Mouse (Mus musculus): ENCODE results near the gene Slc22a18. TPM values are rescaled to one million over a fixed set of nuclear protein-coding genes. Genes with fewer than 3 reads are reported as not detected.

Gene Slc22a18
- total and polyA plus RNA-seq, 3 experiments, result 0.48 to 2.0 (median 0.76) TPM

- TF ChIP-seq ZKSCAN1 (IDR thresholded peaks at IDR 0.05; ENCODE audit: borderline replicate concordance, low read depth, low read length), result no peak
- TF ChIP-seq TCF12 (IDR thresholded peaks at IDR 0.05; ENCODE audit: low read depth, low read length), result no peak
- no peak for TF ChIP-seq CHD2 (IDR thresholded peaks at IDR 0.05; ENCODE audit: low read length)
- no peak for TF ChIP-seq MAX (IDR thresholded peaks at IDR 0.05; ENCODE audit: low read length)
- TF ChIP-seq ELF1 (IDR thresholded peaks at IDR 0.05; ENCODE audit: low read depth, low read length), result no peak
- no peak for TF ChIP-seq TBP (conservative IDR thresholded peaks at IDR 0.05; ENCODE audit: low read depth, low read length)
- no peak for TF ChIP-seq USF2 (conservative IDR thresholded peaks at IDR 0.05; ENCODE audit: low read depth, low read length)
- TF ChIP-seq JUND (conservative IDR thresholded peaks at IDR 0.05; ENCODE audit: low read depth, low read length), result no peak
- no peak for TF ChIP-seq E2F4 (IDR thresholded peaks at IDR 0.05; ENCODE audit: insufficient replicate concordance, low read depth, low read length)
- no peak for TF ChIP-seq HCFC1 (IDR thresholded peaks at IDR 0.05; ENCODE audit: low read depth, low read length)
- TF ChIP-seq ZNF384 (IDR thresholded peaks at IDR 0.05; ENCODE audit: low read depth, low read length), result no peak
- TF ChIP-seq NELFE (IDR thresholded peaks at IDR 0.05; ENCODE audit: low read depth, low read length), result no peak
- no peak for TF ChIP-seq ZC3H11A (IDR thresholded peaks at IDR 0.05; ENCODE audit: low read depth, low read length)
- no peak for TF ChIP-seq RAD21 (IDR thresholded peaks at IDR 0.05; ENCODE audit: low read depth, low read length)
- no peak for TF ChIP-seq CHD1 (IDR thresholded peaks at IDR 0.05; ENCODE audit: low read depth, low read length)
- no peak for TF ChIP-seq SIN3A (IDR thresholded peaks at IDR 0.05; ENCODE audit: low read length)
- no peak for TF ChIP-seq KAT2A (IDR thresholded peaks at IDR 0.05; ENCODE audit: insufficient replicate concordance, low read length)
- TF ChIP-seq MAFK (IDR thresholded peaks at IDR 0.05; ENCODE audit: insufficient replicate concordance, low read length), result no peak
- no peak for TF ChIP-seq GABPA (IDR thresholded peaks at IDR 0.05; ENCODE audit: insufficient replicate concordance, low read depth, low read length)
- no peak for TF ChIP-seq EP300 (IDR thresholded peaks at IDR 0.05; ENCODE audit: low read length)
- no peaks in the 10 kb centered on the region for H3K36me3 ChIP-seq (replicated peaks in 1 of 2; ENCODE audit: control insufficient read depth in 1 of 2, insufficient read depth in 1 of 2, low read length in 1 of 2)
- H3K4me1 ChIP-seq (ENCODE audit: control insufficient read depth in 1 of 2, insufficient read depth in 2 of 2), result no peaks in the 10 kb centered on the region
- H3K4me2 ChIP-seq (ENCODE audit: insufficient read depth, low read depth, poor library complexity, severe bottlenecking), result no peak overlapping the region
- H3K79me2 ChIP-seq (replicated peaks; ENCODE audit: control insufficient read depth, extremely low read depth, insufficient read depth, poor library complexity, severe bottlenecking), result no peaks in the 10 kb centered on the region
- peaks cover 48% of the 10 kb centered on the region for H3K27me3 ChIP-seq (replicated peaks)
- no peak overlapping the region for H3K9ac ChIP-seq (ENCODE audit: insufficient read depth, low read depth)
- in situ Hi-C loops (cut with MboI; ENCODE audit: low pct_ligation_motif_present, low pct_unique_long_range_greater_than_20kb, low sequenced_read_pairs) (no loop called here), dilution Hi-C loops (cut with MboI; ENCODE audit: extremely low pct_ligation_motif_present, extremely low pct_unique_long_range_greater_than_20kb, low sequenced_read_pairs) (no loop called here)
- no peak overlapping the region for H3K27ac ChIP-seq (ENCODE audit: insufficient read depth, low read depth)
- peaks cover 11% of the 10 kb centered on the region for H3K9me3 ChIP-seq (replicated peaks; ENCODE audit: low read length)
- H3K4me3 ChIP-seq (replicated peaks in 1 of 3; ENCODE audit: low read depth in 2 of 3, low read length in 2 of 3, poor library complexity in 1 of 3), result no peak overlapping the region
- DNase-seq (ENCODE audit: extremely low read depth), result no peak
These were observed 29.0 kb upstream of the Slc22a18 start for GRCm38 (mm10) chr7:143444580-143444954.

GRCm38 (mm10) chr7:143444955-143445648 lies 28.4 kb upstream of the Slc22a18 start:
- DNase-seq (ENCODE audit: extremely low read depth), result no peak
- Histone ChIP-seq H3K4me1 (ENCODE audit: control insufficient read depth in 1 of 2, insufficient read depth in 2 of 2) (no peaks in the 10 kb centered on the region), H3K79me2 (replicated peaks; ENCODE audit: control insufficient read depth, extremely low read depth, insufficient read depth, poor library complexity, severe bottlenecking) (no peaks in the 10 kb centered on the region), H3K9ac (ENCODE audit: insufficient read depth, low read depth) (no peak overlapping the region), H3K36me3 (replicated peaks in 1 of 2; ENCODE audit: control insufficient read depth in 1 of 2, insufficient read depth in 1 of 2, low read length in 1 of 2) (no peaks in the 10 kb centered on the region), H3K27ac (ENCODE audit: insufficient read depth, low read depth) (no peak overlapping the region), H3K27me3 (replicated peaks) (peaks cover 48% of the 10 kb centered on the region), H3K9me3 (replicated peaks; ENCODE audit: low read length) (peaks cover 11% of the 10 kb centered on the region), H3K4me2 (ENCODE audit: insufficient read depth, low read depth, poor library complexity, severe bottlenecking) (no peak overlapping the region), H3K4me3 (replicated peaks in 1 of 3; ENCODE audit: low read depth in 2 of 3, low read length in 2 of 3, poor library complexity in 1 of 3) (no peak overlapping the region)
- dilution Hi-C loops (cut with MboI; ENCODE audit: extremely low pct_ligation_motif_present, extremely low pct_unique_long_range_greater_than_20kb, low sequenced_read_pairs), result no loop called here
- in situ Hi-C loops (cut with MboI; ENCODE audit: low pct_ligation_motif_present, low pct_unique_long_range_greater_than_20kb, low sequenced_read_pairs), result no loop called here
- no peak for TF ChIP-seq POLR2AphosphoS2 (IDR thresholded peaks at IDR 0.05; ENCODE audit: low read depth, low read length)
- TF ChIP-seq NELFE (IDR thresholded peaks at IDR 0.05; ENCODE audit: low read depth, low read length), result no peak
- no peak for TF ChIP-seq IRF4 (IDR thresholded peaks at IDR 0.05; ENCODE audit: low read depth, low read length)
- no peak for TF ChIP-seq SMC3 (IDR thresholded peaks at IDR 0.05; ENCODE audit: low read depth, low read length)
- no peak for TF ChIP-seq RAD21 (IDR thresholded peaks at IDR 0.05; ENCODE audit: low read depth, low read length)
- no peak for TF ChIP-seq ETS1 (conservative IDR thresholded peaks at IDR 0.05; ENCODE audit: low read depth, low read length)
- no peak for TF ChIP-seq TCF12 (IDR thresholded peaks at IDR 0.05; ENCODE audit: low read depth, low read length)
- no peak for TF ChIP-seq MAX (IDR thresholded peaks at IDR 0.05; ENCODE audit: low read length)
- no peak for TF ChIP-seq GABPA (IDR thresholded peaks at IDR 0.05; ENCODE audit: insufficient replicate concordance, low read depth, low read length)
- no peak for TF ChIP-seq SIN3A (IDR thresholded peaks at IDR 0.05; ENCODE audit: low read length)
